Mouse (Mus musculus) forebrain, postnatal 0 days (tissue): ENCODE measurements around the gene Gm21885. TPM values are rescaled to one million over a fixed set of nuclear protein-coding genes. Genes with fewer than 3 reads are reported as not detected.

Source experiments
- ATAC-seq: fragments of 200-750 bp; cut with Nextera tagmentation; 2 replicates; pipeline ENCODE4 v1.8.0; 2017; ENCODE audit warnings: mild to moderate bottlenecking, moderate library complexity
- DNase-seq: peaks from one replicate; pipeline ENCODE4 v3.0.0-alpha.2; 2015
- H3K27ac ChIP-seq: fragments of 300-500 bp; sonication (generic); 2 replicates; pipeline ENCODE4 v1.5.1; 2014; ENCODE audit warnings: low read depth, mild to moderate bottlenecking, antibody characterized with exemption, low read length, moderate library complexity, mixed read lengths
- H3K27me3 ChIP-seq: fragments of 300-500 bp; sonication (generic); 2 replicates; pipeline ENCODE4 v1.6.1; 2014; ENCODE audit warnings: mild to moderate bottlenecking, low read length, mixed read lengths; ENCODE audit not compliant: insufficient read depth
- H3K36me3 ChIP-seq: fragments of 300-500 bp; sonication (generic); 2 replicates; pipeline ENCODE4 v1.6.1; 2014; ENCODE audit warnings: mild to moderate bottlenecking, moderate library complexity; ENCODE audit not compliant: insufficient read depth
- H3K4me1 ChIP-seq: fragments of 300-500 bp; sonication (generic); 2 replicates; pipeline ENCODE4 v1.6.1; 2014; ENCODE audit warnings: antibody characterized with exemption; ENCODE audit not compliant: insufficient read depth
- H3K4me2 ChIP-seq: fragments of 300-500 bp; sonication (generic); 2 replicates; pipeline ENCODE4 v1.6.1; 2014; ENCODE audit warnings: low read depth, mild to moderate bottlenecking, moderate library complexity
- H3K4me3 ChIP-seq: fragments of 300-500 bp; sonication (generic); 2 replicates; pipeline ENCODE4 v1.5.1; 2014; ENCODE audit warnings: low read depth, low read length, mixed read lengths
- H3K9ac ChIP-seq: fragments of 300-500 bp; sonication (generic); 2 replicates; pipeline ENCODE4 v1.6.1; 2014; ENCODE audit warnings: mild to moderate bottlenecking
- H3K9me3 ChIP-seq: fragments of 300-500 bp; sonication (generic); 2 replicates; pipeline ENCODE4 v1.6.1; 2016; ENCODE audit warnings: low read length
- CTCF ChIP-seq: sonication (generic); IDR thresholded peaks from 2 replicates; pipeline ENCODE4 v1.5.1; 2016; ENCODE audit warnings: antibody characterized with exemption, control low read depth, low read depth
- WGBS: fragments of 180-500 bp; shearing (Covaris S2); extraction: QIAGEN DNeasy Blood & Tissue Kit; methylation state at CpG from one replicate; pipeline ENCODE4 v1.1.7; 2014; 5-methylcytosine and 5-hydroxymethylcytosine counted together
- polyA plus RNA-seq: library from polyadenylated mRNA; unstranded; fragments of >200 nt; fragmentation: Nextera tagmentation; extraction: Ambion mirVana; gene quantifications from 2 replicates; pipeline ENCODE4 v1.2.1, GENCODE M21; 2015
- total RNA-seq: library from RNA; depleted of rRNA; stranded (reverse); fragments of >200 nt; gene quantifications from 2 replicates; pipeline ENCODE4 v1.2.3, GENCODE M21; 2014; rRNA removed

Gm21885 gene
- total RNA-seq (0.92 TPM in 1 of 2 replicates, not detected in the other), polyA plus RNA-seq (0.19 TPM in 1 of 2 replicates, not detected in the other)

DNA sequence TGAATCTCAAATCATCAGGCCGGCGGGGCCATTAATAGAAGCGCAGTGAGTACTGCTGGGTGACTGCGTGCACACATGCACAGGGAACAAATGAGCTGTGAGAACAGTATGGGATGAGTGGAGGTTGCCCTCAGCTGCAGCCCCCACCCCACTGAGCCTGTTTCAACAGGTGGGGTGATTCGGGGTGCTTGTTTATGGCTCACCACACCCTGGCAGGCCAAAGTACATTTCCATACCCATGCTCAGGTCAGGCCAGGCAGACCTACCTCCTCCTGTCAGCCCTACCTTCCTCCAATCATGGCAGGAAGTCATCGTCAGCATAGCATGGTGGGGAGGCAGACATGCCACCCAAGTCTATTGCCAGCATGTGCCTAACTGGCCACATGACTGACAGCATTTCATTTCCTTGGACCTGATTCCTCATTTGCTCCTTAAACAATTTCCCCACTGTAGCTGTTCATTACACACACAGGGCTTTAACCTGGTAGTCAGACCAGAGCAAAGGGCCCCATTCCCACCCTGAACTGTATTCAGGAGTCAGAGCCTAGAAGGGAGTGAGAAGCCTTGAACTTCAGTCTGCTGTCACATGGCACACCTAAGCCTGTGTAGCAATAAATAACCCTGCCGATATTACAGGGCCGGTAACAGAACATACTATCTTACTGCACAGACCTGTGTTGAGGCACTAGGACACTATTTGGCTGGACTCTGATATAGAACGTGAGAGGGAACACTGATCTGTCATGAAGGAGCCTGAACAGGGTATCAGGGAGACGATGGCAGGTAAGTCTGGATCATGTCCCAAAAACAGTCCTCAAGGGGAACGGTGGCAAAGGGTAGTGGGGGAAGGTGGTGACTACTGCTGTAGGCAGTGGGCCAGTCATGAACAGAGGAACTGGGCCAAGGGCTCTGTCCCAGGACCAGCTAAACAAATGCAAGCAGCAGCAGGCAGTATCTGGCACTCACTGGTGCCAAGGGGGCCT, at the start of gene Gm21885:
Gene Gm21885 (plus strand): TSS at position 675 of the 983 bp plus-strand sequence.
- H3K36me3 ChIP-seq, result peaks cover 16% of the 10 kb centered on the region; the same call in 1 of the 2 replicates
- H3K4me1 ChIP-seq, result peaks cover 12% of the 10 kb centered on the region; the same call in 1 of the 2 replicates
- ATAC-seq (peak; percentile 44; the same call in 1 of the 2 replicates), DNase-seq (peak; percentile 47)
- no peak within 1 kb of the TSS for H3K4me3 ChIP-seq
- WGBS, result 71% methylated on average over 11 of the region's 11 CpGs
- no peaks in the 10 kb centered on the region for H3K9me3 ChIP-seq
- no peak within 1 kb of the TSS for H3K4me2 ChIP-seq
- TF ChIP-seq CTCF, result no peak
- no peaks in the 10 kb centered on the region for H3K27me3 ChIP-seq
- 0 out of 2 replicates have a peak within 1 kb of the TSS, but pooled peaks have one; percentile 0 for H3K27ac ChIP-seq
- H3K9ac ChIP-seq, result no peak within 1 kb of the TSS

DNA sequence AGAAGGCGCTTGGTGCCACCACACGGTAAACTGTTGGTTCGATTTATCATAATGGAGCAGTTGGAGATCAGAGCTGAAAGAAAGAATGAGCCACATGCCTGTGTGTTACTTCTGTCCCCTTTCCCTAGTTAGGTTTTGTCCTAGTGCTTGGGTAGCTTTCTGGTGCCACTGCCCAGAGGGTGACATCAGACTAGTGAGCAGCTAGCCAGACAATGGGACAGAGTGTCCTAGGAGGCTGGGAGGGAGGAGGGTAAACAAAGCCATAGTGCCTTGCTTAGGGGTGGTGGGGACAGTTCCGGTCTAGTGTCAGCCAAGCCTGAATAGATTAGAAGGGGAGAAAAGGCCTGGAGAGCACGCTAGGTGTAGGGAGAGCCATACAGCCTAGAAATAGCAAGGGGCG, 48.3 kb upstream of the Gm21885 start:
- H3K4me1 ChIP-seq, result no peaks in the 10 kb centered on the region
- ATAC-seq (peak; percentile 45; the same call in 1 of the 2 replicates), DNase-seq (no peak)
- H3K4me3 ChIP-seq, result no peak overlapping the region
- no peaks in the 10 kb centered on the region for H3K36me3 ChIP-seq
- WGBS, result 42% methylated on average over 6 of the region's 6 CpGs
- TF ChIP-seq CTCF, result no peak
- H3K27me3 ChIP-seq, result no peaks in the 10 kb centered on the region
- H3K4me2 ChIP-seq, result no peak overlapping the region
- no peaks in the 10 kb centered on the region for H3K9me3 ChIP-seq
- no peak overlapping the region for H3K27ac ChIP-seq
- no peak overlapping the region for H3K9ac ChIP-seq

- Histone ChIP-seq H3K27me3 (no peaks in the 10 kb centered on the region), H3K27ac (no peak overlapping the region), H3K4me2 (no peak overlapping the region), H3K9ac (no peak overlapping the region), H3K4me3 (no peak overlapping the region), H3K4me1 (no peaks in the 10 kb centered on the region), H3K9me3 (no peaks in the 10 kb centered on the region), H3K36me3 (no peaks in the 10 kb centered on the region)
- DNase-seq (no peak), ATAC-seq (no peak)
- TF ChIP-seq CTCF, result no peak
- WGBS, result 93% methylated on average over 12 of the region's 12 CpGs
Measured at GRCm38 (mm10) chr11:94234380-94234779, 47.3 kb upstream of the Gm21885 start.

- H3K9ac ChIP-seq, result no peak overlapping the region
- no peak overlapping the region for H3K4me3 ChIP-seq
- WGBS, result 92% methylated on average over 8 of the region's 8 CpGs
- no peaks in the 10 kb centered on the region for H3K9me3 ChIP-seq
- no peaks in the 10 kb centered on the region for H3K4me1 ChIP-seq
- no peak overlapping the region for H3K4me2 ChIP-seq
- no peaks in the 10 kb centered on the region for H3K36me3 ChIP-seq
- ATAC-seq, result no peak
- H3K27ac ChIP-seq, result no peak overlapping the region
- H3K27me3 ChIP-seq, result no peaks in the 10 kb centered on the region
- no peak for TF ChIP-seq CTCF
- DNase-seq, result no peak
Measured at GRCm38 (mm10) chr11:94234857-94235256, 46.8 kb upstream of the Gm21885 start.

DNA sequence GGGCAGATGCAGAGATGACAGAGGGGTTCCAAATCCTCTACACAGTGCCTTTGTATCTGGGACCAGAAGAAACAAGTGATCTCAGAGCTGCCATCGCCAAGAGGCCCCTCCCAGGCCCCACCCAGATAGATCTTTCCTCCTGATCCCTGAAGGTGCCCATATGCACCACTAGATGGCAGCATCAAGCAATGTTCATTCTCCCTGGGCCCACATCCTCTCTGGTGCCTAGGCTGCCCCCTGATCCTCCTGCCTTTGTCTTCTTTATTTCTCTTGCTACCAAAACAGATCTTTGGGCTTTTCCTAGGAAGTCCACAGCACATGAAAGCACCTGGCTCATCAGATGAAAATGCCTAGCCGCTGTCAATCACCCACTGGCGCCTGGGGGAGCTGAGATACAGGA, 45.6 kb upstream of the Gm21885 start:
- Histone ChIP-seq H3K4me1 (no peaks in the 10 kb centered on the region), H3K9me3 (no peaks in the 10 kb centered on the region), H3K36me3 (no peaks in the 10 kb centered on the region), H3K4me2 (no peak overlapping the region), H3K4me3 (no peak overlapping the region), H3K27me3 (no peaks in the 10 kb centered on the region), H3K27ac (peak overlapping the region; percentile 67), H3K9ac (no peak overlapping the region)
- WGBS, result 26% methylated on average over 3 of the region's 3 CpGs
- peak; percentile 95 for TF ChIP-seq CTCF
- ATAC-seq (peak; percentile 98), DNase-seq (peak; percentile 92)

- no peak for ATAC-seq
- Histone ChIP-seq H3K36me3 (no peaks in the 10 kb centered on the region), H3K4me2 (no peak overlapping the region), H3K27ac (no peak overlapping the region), H3K9ac (no peak overlapping the region), H3K4me3 (no peak overlapping the region), H3K9me3 (no peaks in the 10 kb centered on the region), H3K4me1 (peaks cover 3% of the 10 kb centered on the region; the same call in 1 of the 2 replicates), H3K27me3 (no peaks in the 10 kb centered on the region)
- WGBS, result 93% methylated on average over 8 of the region's 8 CpGs
- TF ChIP-seq CTCF, result no peak
- no peak for DNase-seq
Measured at GRCm38 (mm10) chr11:94238786-94239185, 42.9 kb upstream of the Gm21885 start.

GRCm38 (mm10) chr11:94239706-94240105, 42.0 kb upstream of the Gm21885 start:
- Histone ChIP-seq H3K4me3 (no peak overlapping the region), H3K27me3 (no peaks in the 10 kb centered on the region), H3K4me1 (peaks cover 3% of the 10 kb centered on the region; the same call in 1 of the 2 replicates), H3K4me2 (no peak overlapping the region), H3K27ac (no peak overlapping the region), H3K9me3 (no peaks in the 10 kb centered on the region), H3K9ac (no peak overlapping the region), H3K36me3 (no peaks in the 10 kb centered on the region)
- DNase-seq, result no peak
- ATAC-seq, result no peak
- no peak for TF ChIP-seq CTCF
- 24% methylated on average over 9 of the region's 9 CpGs for WGBS
